Mouse (Mus musculus): Measurements from ENCODE around the gene Akr1b10. TPM values are rescaled to one million over a fixed set of nuclear protein-coding genes. Genes with fewer than 3 reads are reported as not detected.
"Not testable (repeated sequence)": the region's sequence is repeated elsewhere in the genome, so short reads cannot be mapped to it uniquely, and the experiment has no call there.

Gene Akr1b10
- polyA plus RNA-seq, 1 experiment from 2014 or later = 16.1 TPM

- H3K4me3 ChIP-seq (replicated peaks); H3K27ac ChIP-seq; H3K27me3 ChIP-seq; H3K36me3 ChIP-seq; H3K4me2 ChIP-seq; H3K4me1 ChIP-seq (replicated peaks); H3K9ac ChIP-seq (replicated peaks); ATAC-seq (ENCODE audit: insufficient number of reproducible peaks, insufficient read depth, low FRiP score, low TSS enrichment, low read depth); H3K9me3 ChIP-seq: not testable (repeated sequence)
- 87% methylated on average over 5 of the region's 5 CpGs for WGBS
These were observed 8.1 kb upstream of the Akr1b10 start for GRCm38 (mm10) chr6:34375888-34376287.

- H3K9me3 ChIP-seq = no peaks in the 10 kb centered on the region
- no peak overlapping the region for H3K4me3 ChIP-seq (replicated peaks)
- no peaks in the 10 kb centered on the region for H3K36me3 ChIP-seq
- H3K27ac ChIP-seq = no peak overlapping the region
- peaks cover 9% of the 10 kb centered on the region; the same call in 1 of the 2 replicates for H3K4me1 ChIP-seq (replicated peaks)
- WGBS = 54% methylated on average over 8 of the region's 8 CpGs
- no peaks in the 10 kb centered on the region for H3K27me3 ChIP-seq
- no peak for ATAC-seq (ENCODE audit: insufficient number of reproducible peaks, insufficient read depth, low FRiP score, low TSS enrichment, low read depth)
- no peak overlapping the region for H3K9ac ChIP-seq (replicated peaks)
- H3K4me2 ChIP-seq = 0 out of 2 replicates have a peak overlapping the region, but pooled peaks have one; percentile 74
These were observed 617 bp upstream of the Akr1b10 start for GRCm38 (mm10) chr6:34383401-34383800.

GRCm38 (mm10) chr6:34384701-34385370 lies 818 bp downstream of the Akr1b10 start:
- Histone ChIP-seq H3K36me3 (peaks cover 6% of the 10 kb centered on the region; the same call in 1 of the 2 replicates), H3K27ac (peak overlapping the region; percentile 59), H3K4me1 (replicated peaks) (peaks cover 9% of the 10 kb centered on the region; the same call in 1 of the 2 replicates), H3K4me3 (replicated peaks) (peak overlapping the region; percentile 51), H3K9me3 (no peaks in the 10 kb centered on the region), H3K9ac (replicated peaks) (peak overlapping the region; percentile 51; the same call in 1 of the 2 replicates), H3K4me2 (peak overlapping the region; percentile 74), H3K27me3 (no peaks in the 10 kb centered on the region)
- peak; percentile 74 for ATAC-seq (ENCODE audit: insufficient number of reproducible peaks, insufficient read depth, low FRiP score, low TSS enrichment, low read depth)
- 1% methylated on average over 13 of the region's 13 CpGs for WGBS

- Histone ChIP-seq H3K4me1 (replicated peaks) (peaks cover 8% of the 10 kb centered on the region; the same call in 1 of the 2 replicates), H3K36me3 (peaks cover 33% of the 10 kb centered on the region), H3K4me3 (replicated peaks) (no peak overlapping the region), H3K4me2 (no peak overlapping the region), H3K9me3 (0 out of 2 replicates have a peak, but pooled peaks cover 6% of the 10 kb centered on the region), H3K9ac (replicated peaks) (no peak overlapping the region), H3K27me3 (no peaks in the 10 kb centered on the region), H3K27ac (no peak overlapping the region)
- WGBS = 81% methylated on average over 4 of the region's 4 CpGs
- ATAC-seq (ENCODE audit: insufficient number of reproducible peaks, insufficient read depth, low FRiP score, low TSS enrichment, low read depth) = no peak
These were observed 4.6 kb downstream of the Akr1b10 start for GRCm38 (mm10) chr6:34388420-34389156.

- H3K4me1 ChIP-seq (replicated peaks) = no peaks in the 10 kb centered on the region
- H3K4me3 ChIP-seq (replicated peaks) = no peak overlapping the region
- 77% methylated on average over 5 of the region's 5 CpGs for WGBS
- no peaks in the 10 kb centered on the region for H3K27me3 ChIP-seq
- peaks cover 25% of the 10 kb centered on the region for H3K36me3 ChIP-seq
- no peak overlapping the region for H3K27ac ChIP-seq
- no peak overlapping the region for H3K9ac ChIP-seq (replicated peaks)
- 0 out of 2 replicates have a peak, but pooled peaks cover 3% of the 10 kb centered on the region for H3K9me3 ChIP-seq
- H3K4me2 ChIP-seq = no peak overlapping the region
- no peak for ATAC-seq (ENCODE audit: insufficient number of reproducible peaks, insufficient read depth, low FRiP score, low TSS enrichment, low read depth)
These were observed 11.9 kb downstream of the Akr1b10 start for GRCm38 (mm10) chr6:34395897-34396296.

- H3K36me3 ChIP-seq = peaks cover 7% of the 10 kb centered on the region; the same call in 1 of the 2 replicates
- H3K27ac ChIP-seq = no peak overlapping the region
These were observed 14.4 kb downstream of the Akr1b10 start for GRCm38 (mm10) chr6:34398431-34398830.

GRCm38 (mm10) chr6:34399606-34400220 lies 15.7 kb downstream of the Akr1b10 start:
- WGBS = 82% methylated on average over 13 of the region's 13 CpGs
- H3K36me3 ChIP-seq = peaks cover 7% of the 10 kb centered on the region; the same call in 1 of the 2 replicates
- H3K9me3 ChIP-seq = no peaks in the 10 kb centered on the region
- ATAC-seq (ENCODE audit: insufficient number of reproducible peaks, insufficient read depth, low FRiP score, low TSS enrichment, low read depth) = no peak
- no peaks in the 10 kb centered on the region for H3K27me3 ChIP-seq
- H3K4me2 ChIP-seq = no peak overlapping the region
- no peak overlapping the region for H3K4me3 ChIP-seq (replicated peaks)
- H3K27ac ChIP-seq = no peak overlapping the region
- H3K4me1 ChIP-seq (replicated peaks) = no peaks in the 10 kb centered on the region
- H3K9ac ChIP-seq (replicated peaks) = no peak overlapping the region

More at GRCm38 (mm10) chr6:34398431-34398830, 14.4 kb downstream of the Akr1b10 start:
- no peak overlapping the region for H3K4me2 ChIP-seq
- no peak overlapping the region for H3K9ac ChIP-seq (replicated peaks)
- H3K9me3 ChIP-seq = no peaks in the 10 kb centered on the region
- ATAC-seq (ENCODE audit: insufficient number of reproducible peaks, insufficient read depth, low FRiP score, low TSS enrichment, low read depth) = no peak
- H3K27me3 ChIP-seq = no peaks in the 10 kb centered on the region
- no peaks in the 10 kb centered on the region for H3K4me1 ChIP-seq (replicated peaks)
- no peak overlapping the region for H3K4me3 ChIP-seq (replicated peaks)
- 91% methylated on average over 6 of the region's 6 CpGs for WGBS

GRCm38 (mm10) chr6:34400696-34401095 lies 16.7 kb downstream of the Akr1b10 start:
- no peaks in the 10 kb centered on the region for H3K9me3 ChIP-seq
- H3K4me3 ChIP-seq (replicated peaks) = no peak overlapping the region
- H3K27me3 ChIP-seq = no peaks in the 10 kb centered on the region
- WGBS = 76% methylated on average over 2 of the region's 2 CpGs
- peaks cover 7% of the 10 kb centered on the region; the same call in 1 of the 2 replicates for H3K36me3 ChIP-seq
- no peak overlapping the region for H3K4me2 ChIP-seq
- ATAC-seq (ENCODE audit: insufficient number of reproducible peaks, insufficient read depth, low FRiP score, low TSS enrichment, low read depth) = no peak
- H3K27ac ChIP-seq = no peak overlapping the region
- no peak overlapping the region for H3K9ac ChIP-seq (replicated peaks)
- no peaks in the 10 kb centered on the region for H3K4me1 ChIP-seq (replicated peaks)

GRCm38 (mm10) chr6:34406746-34407145 lies 22.7 kb downstream of the Akr1b10 start:
- H3K9me3 ChIP-seq = no peaks in the 10 kb centered on the region; the same call in 1 of the 2 replicates
- WGBS = 91% methylated on average over 4 of the region's 4 CpGs
- no peak overlapping the region for H3K9ac ChIP-seq (replicated peaks)
- no peaks in the 10 kb centered on the region for H3K36me3 ChIP-seq
- no peak for ATAC-seq (ENCODE audit: insufficient number of reproducible peaks, insufficient read depth, low FRiP score, low TSS enrichment, low read depth)
- H3K27me3 ChIP-seq = no peaks in the 10 kb centered on the region
- no peak overlapping the region for H3K27ac ChIP-seq
- H3K4me3 ChIP-seq (replicated peaks) = no peak overlapping the region
- no peak overlapping the region for H3K4me2 ChIP-seq
- no peaks in the 10 kb centered on the region for H3K4me1 ChIP-seq (replicated peaks)

GRCm38 (mm10) chr6:34407403-34407802 lies 23.4 kb downstream of the Akr1b10 start:
- 78% methylated on average over 10 of the region's 10 CpGs for WGBS
- Histone ChIP-seq H3K27ac (no peak overlapping the region), H3K36me3 (no peaks in the 10 kb centered on the region), H3K9ac (replicated peaks) (no peak overlapping the region), H3K27me3 (no peaks in the 10 kb centered on the region), H3K4me1 (replicated peaks) (no peaks in the 10 kb centered on the region), H3K4me3 (replicated peaks) (no peak overlapping the region), H3K4me2 (no peak overlapping the region), H3K9me3 (no peaks in the 10 kb centered on the region; the same call in 1 of the 2 replicates)
- ATAC-seq (ENCODE audit: insufficient number of reproducible peaks, insufficient read depth, low FRiP score, low TSS enrichment, low read depth) = no peak

GRCm38 (mm10) chr6:34412023-34412422 lies 28.0 kb downstream of the Akr1b10 start, which contains the start of gene Akr1b7:
Akr1b7 (plus strand) TSS chr6:34412334.
- ATAC-seq (ENCODE audit: insufficient number of reproducible peaks, insufficient read depth, low FRiP score, low TSS enrichment, low read depth) = no peak
- Histone ChIP-seq H3K9me3 (no peaks in the 10 kb centered on the region), H3K27me3 (no peaks in the 10 kb centered on the region), H3K27ac (no peak within 1 kb of the TSS), H3K4me1 (replicated peaks) (no peaks in the 10 kb centered on the region), H3K36me3 (no peaks in the 10 kb centered on the region), H3K9ac (replicated peaks) (no peak within 1 kb of the TSS), H3K4me3 (replicated peaks) (no peak within 1 kb of the TSS), H3K4me2 (no peak within 1 kb of the TSS)
- WGBS = 62% methylated on average over 6 of the region's 6 CpGs

Measured in limb, embryonic 12.5 days (tissue).